Mouse (Mus musculus) ovary, postnatal 14 days (tissue): ENCODE results near the gene Barhl2.

Experiments used
- DNase-seq: peaks from one replicate; pipeline ENCODE4 v3.0.0; 2022; ENCODE audit warnings: low spot score

Gene Barhl2

GRCm38 (mm10) chr5:106457986-106458476 lies at the start of gene Barhl2:
Barhl2 (minus strand) TSS chr5:106458166.
- no peak for DNase-seq

- no peak for DNase-seq
Observed at GRCm38 (mm10) chr5:106506061-106506460, 48.1 kb upstream of the Barhl2 start.

GRCm38 (mm10) chr5:106502684-106503545 lies 44.9 kb upstream of the Barhl2 start:
- no peak for DNase-seq

- DNase-seq, result no peak
Observed at GRCm38 (mm10) chr5:106502271-106502670, 44.3 kb upstream of the Barhl2 start.

- DNase-seq, result no peak
Observed at GRCm38 (mm10) chr5:106491771-106492170, 33.8 kb upstream of the Barhl2 start.

- no peak for DNase-seq
Observed at GRCm38 (mm10) chr5:106472105-106472500, 14.1 kb upstream of the Barhl2 start.

- no peak for DNase-seq
Observed at GRCm38 (mm10) chr5:106471235-106472104, 13.5 kb upstream of the Barhl2 start.

GRCm38 (mm10) chr5:106465129-106465790 lies 7.3 kb upstream of the Barhl2 start:
- DNase-seq, result no peak

GRCm38 (mm10) chr5:106464336-106465128 lies 6.6 kb upstream of the Barhl2 start:
- DNase-seq, result no peak

GRCm38 (mm10) chr5:106463661-106464191 lies 5.8 kb upstream of the Barhl2 start:
- no peak for DNase-seq

- DNase-seq, result no peak
Observed at GRCm38 (mm10) chr5:106461913-106462312, 3.9 kb upstream of the Barhl2 start.

GRCm38 (mm10) chr5:106461431-106461830 lies 3.5 kb upstream of the Barhl2 start:
- no peak for DNase-seq

- DNase-seq, result no peak
Observed at GRCm38 (mm10) chr5:106460535-106460934, 2.6 kb upstream of the Barhl2 start.

GRCm38 (mm10) chr5:106460001-106460511 lies 2.1 kb upstream of the Barhl2 start:
- no peak for DNase-seq

GRCm38 (mm10) chr5:106459120-106459641 lies 1.2 kb upstream of the Barhl2 start:
- DNase-seq, result no peak

GRCm38 (mm10) chr5:106458477-106459119 lies 632 bp upstream of the Barhl2 start:
- no peak for DNase-seq

- DNase-seq, result no peak
Observed at GRCm38 (mm10) chr5:106457111-106457925, 648 bp downstream of the Barhl2 start.

GRCm38 (mm10) chr5:106455984-106456383 lies 2.0 kb downstream of the Barhl2 start:
- DNase-seq, result no peak
